Mouse (Mus musculus) testis, adult 2 months (tissue): ENCODE measurements around the gene Prpf31.

Experiments used
- CTCF ChIP-seq: fragments of 200-500 bp; IDR thresholded peaks from 2 replicates; pipeline ENCODE4 v1.5.1; 2012; ENCODE audit warnings: low read depth, mild to moderate bottlenecking, inconsistent platforms, low read length, moderate library complexity; ENCODE audit not compliant: control insufficient read depth, insufficient read depth, insufficient replicate concordance
- POLR2A ChIP-seq: fragments of 200-500 bp; IDR thresholded peaks from 2 replicates; pipeline ENCODE4 v1.6.1; 2012; ENCODE audit warnings: low read depth, mild to moderate bottlenecking, inconsistent platforms, low read length, moderate library complexity; ENCODE audit not compliant: control insufficient read depth

DNA sequence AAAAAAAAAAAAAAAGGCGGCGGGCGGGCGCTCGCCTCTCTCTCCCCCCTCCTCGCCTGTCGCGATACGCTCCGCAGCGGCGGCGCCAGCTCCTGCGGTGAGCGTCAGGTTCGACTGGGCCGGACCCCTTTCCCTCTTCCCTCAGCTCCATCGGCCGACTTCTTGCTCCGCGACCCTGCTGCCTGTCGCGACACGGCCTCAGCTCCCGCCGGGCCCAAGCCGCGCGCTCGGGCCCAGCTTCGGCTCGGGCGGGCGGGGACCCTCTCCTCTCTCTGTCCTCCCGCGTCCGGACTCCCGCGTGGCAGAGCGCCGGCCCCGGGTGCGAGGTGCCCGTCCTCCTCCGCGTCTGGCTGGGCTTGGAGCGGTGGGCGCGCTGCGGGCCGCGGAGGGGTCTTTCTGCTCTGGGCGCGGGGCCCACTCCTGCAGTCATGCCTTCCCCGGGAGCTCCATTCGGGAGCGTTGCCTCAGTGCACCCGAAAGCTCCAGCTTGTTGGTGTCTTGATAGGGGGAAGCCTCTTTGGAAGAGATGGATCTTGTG, 15.8 kb downstream of the Prpf31 start:
- TF ChIP-seq CTCF (no peak), POLR2A (peak; percentile 20; the same call in 1 of the 2 replicates)
